Mouse (Mus musculus): ENCODE data around the gene Map2. TPM values are rescaled to one million over a fixed set of nuclear protein-coding genes. Genes with fewer than 3 reads are reported as not detected.

Gene Map2
- total and polyA plus RNA-seq, 3 experiments: 0.66 TPM; not detected in 2

- Histone ChIP-seq H3K4me3 (ENCODE audit: low read depth, low read length) (no peak overlapping the region), H3K36me3 (replicated peaks) (no peaks in the 10 kb centered on the region), H3K9me3 (replicated peaks) (no peaks in the 10 kb centered on the region), H3K27me3 (ENCODE audit: insufficient read depth, low read length) (no peaks in the 10 kb centered on the region), H3K4me1 (ENCODE audit: insufficient read depth, low read depth, low read length) (no peaks in the 10 kb centered on the region)
- no peak for TF ChIP-seq TAL1 (conservative IDR thresholded peaks at IDR 0.05; ENCODE audit: low read depth, low read length)
- TF ChIP-seq CTCF (IDR thresholded peaks at IDR 0.05; ENCODE audit: low read depth, low read length): no peak
- no peak for TF ChIP-seq GATA2 (IDR thresholded peaks at IDR 0.05; ENCODE audit: borderline replicate concordance, low read depth, low read length)
- no peak for TF ChIP-seq GATA1 (IDR thresholded peaks at IDR 0.05; ENCODE audit: borderline replicate concordance, low read length)
- no peak for TF ChIP-seq POLR2AphosphoS5 (IDR thresholded peaks at IDR 0.05; ENCODE audit: insufficient replicate concordance, low read depth, low read length)
- DNase-seq (ENCODE audit: low spot score) (no peak), ATAC-seq (ENCODE audit: extremely low read depth, insufficient number of reproducible peaks, low FRiP score, poor library complexity, severe bottlenecking) (no peak)
These were observed 153.9 kb downstream of the Map2 start for GRCm38 (mm10) chr1:66328996-66329395.

DNA sequence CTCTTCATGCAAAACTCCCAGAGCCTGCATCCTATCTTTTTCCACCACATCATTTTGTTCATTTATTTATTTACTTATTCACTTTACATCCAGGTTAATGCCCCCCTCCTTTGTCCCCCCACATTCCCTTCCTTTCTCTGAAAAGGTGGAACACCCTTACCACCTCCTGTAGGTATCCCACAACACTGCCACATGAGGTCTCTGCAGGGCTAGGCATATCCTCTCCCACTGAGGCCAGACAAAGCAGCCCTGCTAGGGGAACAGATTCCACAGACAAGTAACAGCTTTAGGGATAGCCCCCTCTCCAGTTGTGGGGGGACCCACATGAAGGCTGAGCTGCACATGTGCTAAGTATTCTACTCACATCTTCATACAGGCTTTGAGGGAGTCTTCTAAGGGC is 154.5 kb downstream of the Map2 start:
- ATAC-seq (ENCODE audit: extremely low read depth, insufficient number of reproducible peaks, low FRiP score, poor library complexity, severe bottlenecking) (no peak), DNase-seq (ENCODE audit: low spot score) (no peak)
- no peak for TF ChIP-seq GATA2 (IDR thresholded peaks at IDR 0.05; ENCODE audit: borderline replicate concordance, low read depth, low read length)
- no peak for TF ChIP-seq POLR2AphosphoS5 (IDR thresholded peaks at IDR 0.05; ENCODE audit: insufficient replicate concordance, low read depth, low read length)
- TF ChIP-seq TAL1 (conservative IDR thresholded peaks at IDR 0.05; ENCODE audit: low read depth, low read length): no peak
- TF ChIP-seq GATA1 (IDR thresholded peaks at IDR 0.05; ENCODE audit: borderline replicate concordance, low read length): no peak
- TF ChIP-seq CTCF (IDR thresholded peaks at IDR 0.05; ENCODE audit: low read depth, low read length): no peak
- H3K27me3 ChIP-seq (ENCODE audit: insufficient read depth, low read length): no peaks in the 10 kb centered on the region
- no peaks in the 10 kb centered on the region for H3K36me3 ChIP-seq (replicated peaks)
- H3K4me1 ChIP-seq (ENCODE audit: insufficient read depth, low read depth, low read length): no peaks in the 10 kb centered on the region
- no peak overlapping the region for H3K4me3 ChIP-seq (ENCODE audit: low read depth, low read length)
- no peaks in the 10 kb centered on the region for H3K9me3 ChIP-seq (replicated peaks)

DNA sequence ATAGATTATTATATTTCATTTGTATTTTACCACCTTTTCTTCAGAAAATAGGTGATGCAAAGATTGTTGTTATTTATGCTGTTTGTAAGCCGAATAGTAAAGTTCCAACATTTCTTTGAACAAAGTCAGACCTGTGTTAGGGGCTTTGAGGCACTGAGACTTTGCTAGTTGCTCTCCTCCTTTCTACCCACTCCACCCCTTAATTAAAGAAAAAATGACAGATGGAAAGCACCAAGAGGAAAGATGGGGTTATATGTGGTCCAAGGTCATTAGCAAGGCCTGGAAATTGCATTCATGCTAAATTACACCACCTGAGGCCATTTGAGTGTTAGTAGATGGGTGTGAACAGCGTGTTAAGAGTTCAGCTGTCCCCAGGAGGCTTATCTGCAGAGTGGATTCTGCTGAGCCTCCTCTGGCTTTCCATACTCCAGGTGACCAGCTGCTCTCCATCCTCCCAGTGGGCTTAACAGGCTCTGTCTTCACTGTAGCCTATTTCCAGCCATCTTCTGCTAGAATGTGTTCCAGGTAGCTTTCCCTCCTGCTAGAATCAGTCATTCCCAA is 160.7 kb downstream of the Map2 start:
- no peak for DNase-seq (ENCODE audit: low spot score)
- Histone ChIP-seq H3K27me3 (ENCODE audit: insufficient read depth, low read length) (no peaks in the 10 kb centered on the region), H3K4me1 (ENCODE audit: insufficient read depth, low read depth, low read length) (no peaks in the 10 kb centered on the region), H3K9me3 (replicated peaks) (no peaks in the 10 kb centered on the region), H3K36me3 (replicated peaks) (no peaks in the 10 kb centered on the region), H3K4me3 (ENCODE audit: low read depth, low read length) (no peak overlapping the region)
- ATAC-seq (ENCODE audit: extremely low read depth, insufficient number of reproducible peaks, low FRiP score, poor library complexity, severe bottlenecking): no peak
- TF ChIP-seq POLR2AphosphoS5 (IDR thresholded peaks at IDR 0.05; ENCODE audit: insufficient replicate concordance, low read depth, low read length): no peak
- TF ChIP-seq CTCF (IDR thresholded peaks at IDR 0.05; ENCODE audit: low read depth, low read length): no peak
- no peak for TF ChIP-seq GATA2 (IDR thresholded peaks at IDR 0.05; ENCODE audit: borderline replicate concordance, low read depth, low read length)
- TF ChIP-seq GATA1 (IDR thresholded peaks at IDR 0.05; ENCODE audit: borderline replicate concordance, low read length): no peak
- TF ChIP-seq TAL1 (conservative IDR thresholded peaks at IDR 0.05; ENCODE audit: low read depth, low read length): no peak

GRCm38 (mm10) chr1:66339213-66339612 is 164.1 kb downstream of the Map2 start:
- Histone ChIP-seq H3K4me3 (ENCODE audit: low read depth, low read length) (no peak overlapping the region), H3K9me3 (replicated peaks) (no peaks in the 10 kb centered on the region), H3K36me3 (replicated peaks) (no peaks in the 10 kb centered on the region), H3K4me1 (ENCODE audit: insufficient read depth, low read depth, low read length) (no peaks in the 10 kb centered on the region), H3K27me3 (ENCODE audit: insufficient read depth, low read length) (no peaks in the 10 kb centered on the region)
- no peak for DNase-seq (ENCODE audit: low spot score)
- TF ChIP-seq CTCF (IDR thresholded peaks at IDR 0.05; ENCODE audit: low read depth, low read length) (no peak), POLR2AphosphoS5 (IDR thresholded peaks at IDR 0.05; ENCODE audit: insufficient replicate concordance, low read depth, low read length) (no peak), TAL1 (conservative IDR thresholded peaks at IDR 0.05; ENCODE audit: low read depth, low read length) (no peak), GATA1 (IDR thresholded peaks at IDR 0.05; ENCODE audit: borderline replicate concordance, low read length) (no peak), GATA2 (IDR thresholded peaks at IDR 0.05; ENCODE audit: borderline replicate concordance, low read depth, low read length) (no peak)
- no peak for ATAC-seq (ENCODE audit: extremely low read depth, insufficient number of reproducible peaks, low FRiP score, poor library complexity, severe bottlenecking)

- TF ChIP-seq POLR2AphosphoS5 (IDR thresholded peaks at IDR 0.05; ENCODE audit: insufficient replicate concordance, low read depth, low read length): no peak
- no peak for TF ChIP-seq CTCF (IDR thresholded peaks at IDR 0.05; ENCODE audit: low read depth, low read length)
- no peak for TF ChIP-seq GATA1 (IDR thresholded peaks at IDR 0.05; ENCODE audit: borderline replicate concordance, low read length)
- no peak for TF ChIP-seq TAL1 (conservative IDR thresholded peaks at IDR 0.05; ENCODE audit: low read depth, low read length)
- TF ChIP-seq GATA2 (IDR thresholded peaks at IDR 0.05; ENCODE audit: borderline replicate concordance, low read depth, low read length): no peak
- H3K4me1 ChIP-seq (ENCODE audit: insufficient read depth, low read depth, low read length): no peaks in the 10 kb centered on the region
- no peaks in the 10 kb centered on the region for H3K9me3 ChIP-seq (replicated peaks)
- no peak overlapping the region for H3K4me3 ChIP-seq (ENCODE audit: low read depth, low read length)
- no peaks in the 10 kb centered on the region for H3K36me3 ChIP-seq (replicated peaks)
- DNase-seq (ENCODE audit: low spot score) (no peak), ATAC-seq (ENCODE audit: extremely low read depth, insufficient number of reproducible peaks, low FRiP score, poor library complexity, severe bottlenecking) (no peak)
- no peaks in the 10 kb centered on the region for H3K27me3 ChIP-seq (ENCODE audit: insufficient read depth, low read length)
These were observed 173.5 kb downstream of the Map2 start for GRCm38 (mm10) chr1:66348404-66349165.

DNA sequence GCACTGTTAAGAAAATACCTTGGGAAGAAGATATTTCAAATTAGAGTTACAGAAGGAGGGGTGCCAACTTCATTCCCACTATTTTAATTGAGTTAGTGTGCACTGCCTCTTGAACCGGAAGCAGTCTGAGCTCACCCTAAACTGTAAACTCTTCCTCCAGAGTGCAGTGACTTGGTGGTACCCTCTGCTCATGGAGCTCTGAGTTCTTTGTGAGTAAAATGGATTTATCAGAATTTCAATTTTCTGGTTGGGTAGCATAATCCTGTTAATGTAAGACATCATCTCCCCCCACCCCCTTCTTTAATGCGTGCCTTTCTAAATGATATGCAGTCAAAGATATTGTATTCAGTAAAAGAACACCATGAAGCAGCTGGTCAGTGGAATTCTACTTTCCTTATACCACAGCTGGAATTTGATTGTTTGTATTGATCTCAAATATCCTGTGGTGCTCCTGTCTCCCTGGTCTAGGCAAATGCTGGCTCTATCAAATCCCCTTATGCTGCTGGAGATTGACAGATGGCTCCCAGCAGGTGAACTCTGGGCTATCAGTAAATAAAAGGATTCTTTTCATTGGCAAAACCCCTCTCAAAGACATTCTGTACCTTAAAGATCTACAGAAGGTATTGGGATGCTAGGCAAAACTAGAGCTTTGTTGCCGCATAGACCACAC is 174.2 kb downstream of the Map2 start:
- TF ChIP-seq GATA1 (IDR thresholded peaks at IDR 0.05; ENCODE audit: borderline replicate concordance, low read length) (no peak), TAL1 (conservative IDR thresholded peaks at IDR 0.05; ENCODE audit: low read depth, low read length) (no peak), CTCF (IDR thresholded peaks at IDR 0.05; ENCODE audit: low read depth, low read length) (no peak), GATA2 (IDR thresholded peaks at IDR 0.05; ENCODE audit: borderline replicate concordance, low read depth, low read length) (no peak), POLR2AphosphoS5 (IDR thresholded peaks at IDR 0.05; ENCODE audit: insufficient replicate concordance, low read depth, low read length) (no peak)
- H3K4me3 ChIP-seq (ENCODE audit: low read depth, low read length): no peak overlapping the region
- no peaks in the 10 kb centered on the region for H3K9me3 ChIP-seq (replicated peaks)
- no peaks in the 10 kb centered on the region for H3K4me1 ChIP-seq (ENCODE audit: insufficient read depth, low read depth, low read length)
- no peaks in the 10 kb centered on the region for H3K36me3 ChIP-seq (replicated peaks)
- ATAC-seq (ENCODE audit: extremely low read depth, insufficient number of reproducible peaks, low FRiP score, poor library complexity, severe bottlenecking) (no peak), DNase-seq (ENCODE audit: low spot score) (no peak)
- H3K27me3 ChIP-seq (ENCODE audit: insufficient read depth, low read length): no peaks in the 10 kb centered on the region

All from G1E (cell line).